Mouse (Mus musculus) left cerebral cortex, postnatal 25 days (tissue): ENCODE data around the gene Ntn1. TPM values are rescaled to one million over a fixed set of nuclear protein-coding genes. Genes with fewer than 3 reads are reported as not detected.

ENCODE experiments used
- DNase-seq, 2 experiments: peaks; one replicate each; pipeline ENCODE4 v3.0.0; 2022; ENCODE audit warnings: low spot score in 2 of 2, mixed read lengths in 1 of 2
- intact Hi-C: fragments of 180-260 bp; cut with DNase I; formaldehyde crosslinking; loops from one replicate; pipeline ENCODE4 v1.15.1; 2025
- total RNA-seq, 2 experiments: library from RNA; stranded (reverse); gene quantifications; 2 replicates each; pipeline ENCODE4 v1.2.3; 2021

Ntn1 gene
- total RNA-seq, 2 experiments from 2014 or later, result 6.0 to 7.9 TPM

DNA sequence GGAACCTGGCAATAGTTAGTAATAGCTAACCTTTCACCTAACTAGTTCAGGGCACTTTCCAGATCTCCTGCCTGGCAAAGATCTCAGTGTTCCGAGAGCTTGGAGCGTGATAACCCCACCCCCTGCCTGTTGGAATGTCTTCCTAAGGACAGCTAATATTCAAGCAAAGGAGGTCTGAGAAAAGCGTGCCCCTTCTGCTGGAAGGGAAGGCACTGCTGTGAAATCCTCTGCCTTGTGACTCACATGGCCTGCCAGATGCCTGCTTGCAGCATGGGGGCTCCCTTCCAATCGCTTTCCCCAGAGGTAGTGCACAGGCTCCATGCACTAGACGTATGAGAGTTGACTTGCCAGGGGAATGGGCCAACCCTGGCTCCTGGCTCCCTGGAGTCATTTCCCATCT is 113.3 kb downstream of the Ntn1 start:
- DNase-seq, result no peak
- intact Hi-C loops, result no loop called here

DNA sequence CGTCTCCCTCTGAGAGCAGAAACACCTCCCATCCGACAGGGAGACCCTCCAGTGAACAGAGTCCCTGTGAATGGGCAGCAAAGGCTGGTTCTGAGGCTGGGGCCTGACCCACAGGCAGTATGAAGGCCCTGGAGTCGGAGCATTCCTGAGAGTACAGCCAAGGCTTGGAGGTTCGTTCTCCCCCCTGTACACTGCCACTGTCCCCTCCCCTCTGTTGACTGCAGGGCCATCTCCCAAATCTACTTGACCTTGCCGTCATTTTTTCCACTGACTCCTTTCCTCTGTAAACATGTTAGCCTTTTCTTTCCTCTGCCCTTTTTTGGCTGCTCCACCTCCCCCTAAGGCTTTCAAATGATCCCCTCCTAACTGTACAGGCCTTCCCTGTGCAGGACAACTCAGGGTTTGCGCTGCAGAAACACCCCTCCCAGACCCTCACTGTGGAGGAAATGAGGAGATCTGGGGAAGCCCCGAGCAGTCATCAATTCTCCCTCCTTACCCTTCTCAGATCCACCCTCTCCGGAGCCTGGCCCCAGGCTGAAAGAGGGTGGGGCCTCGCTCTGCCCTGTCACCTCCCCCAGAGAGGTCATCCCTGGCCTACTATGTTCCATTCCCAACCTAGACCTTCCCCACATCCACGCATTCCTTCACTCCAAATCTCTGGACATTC is 114.3 kb downstream of the Ntn1 start:
- DNase-seq, result no peak
- intact Hi-C loops, result no loop called here

DNA sequence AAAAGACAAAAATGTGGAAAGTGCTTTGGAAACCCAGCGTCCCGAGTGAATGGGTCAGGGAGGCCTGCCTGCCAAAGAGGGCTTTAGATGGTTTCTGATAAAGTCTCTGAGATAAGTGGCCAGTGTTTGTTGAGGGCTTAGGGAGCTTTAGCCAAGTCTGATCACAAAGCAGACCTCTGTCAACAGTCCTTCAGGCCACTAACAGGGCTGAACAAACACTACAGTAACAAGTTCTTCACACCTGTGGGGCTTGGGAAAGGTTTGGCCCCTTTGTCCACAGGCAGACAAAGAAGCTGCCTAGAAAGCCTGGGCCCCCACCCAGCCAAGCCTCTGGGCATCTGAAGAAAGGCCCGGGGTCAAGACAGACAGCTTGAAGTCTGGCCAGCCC is 114.9 kb downstream of the Ntn1 start:
- intact Hi-C loops, result no loop called here

DNA sequence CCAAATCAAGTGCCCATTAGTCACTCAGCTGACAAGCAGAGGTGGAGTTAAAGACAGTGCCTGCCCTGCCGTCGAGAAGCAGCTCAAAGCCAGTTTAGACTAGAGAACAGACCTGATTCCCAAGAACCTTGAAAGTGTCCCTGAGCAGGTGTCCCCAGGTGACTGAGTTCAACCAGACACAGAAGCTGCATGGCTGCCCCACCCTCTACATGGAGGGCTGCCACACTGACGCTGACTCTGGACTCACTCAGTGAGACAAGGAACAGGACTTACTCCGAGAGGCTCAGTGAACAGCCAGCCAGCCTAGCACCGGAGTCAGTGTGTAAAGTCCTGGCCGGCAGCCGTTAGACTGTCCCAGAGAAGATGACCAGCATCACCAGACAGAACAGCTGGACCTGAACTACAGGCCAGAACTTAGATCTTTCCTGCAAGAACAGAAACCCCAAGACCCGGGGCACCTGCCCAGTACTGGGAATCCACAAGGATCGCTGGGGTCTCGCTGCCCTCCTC is 120.6 kb downstream of the Ntn1 start:
- DNase-seq, result no peak
- intact Hi-C loops, result no loop called here

More for the DNA sequence above, 114.9 kb downstream of the Ntn1 start:
- DNase-seq, result no peak

DNA sequence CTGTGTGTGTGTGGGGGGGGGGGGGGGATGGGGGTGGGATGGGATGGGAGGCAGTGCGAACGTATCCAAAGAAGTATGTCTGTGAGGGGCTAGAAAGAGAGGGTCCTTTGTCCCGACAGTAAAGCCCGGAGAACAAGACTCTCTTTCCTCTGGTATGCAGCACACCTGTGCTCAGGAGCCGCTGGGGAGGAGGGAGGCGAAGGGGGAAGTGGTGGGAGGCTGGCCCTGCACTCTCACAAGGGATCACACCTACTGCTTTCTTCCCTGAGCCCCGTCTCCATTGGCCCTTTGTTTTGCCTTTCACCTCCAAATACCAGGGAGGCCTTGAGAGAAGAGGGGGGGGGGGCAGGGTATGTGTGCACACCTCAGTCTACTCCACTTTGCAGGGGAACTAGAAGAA is 123.7 kb downstream of the Ntn1 start:
- intact Hi-C loops, result no loop called here
- DNase-seq, result no peak

DNA sequence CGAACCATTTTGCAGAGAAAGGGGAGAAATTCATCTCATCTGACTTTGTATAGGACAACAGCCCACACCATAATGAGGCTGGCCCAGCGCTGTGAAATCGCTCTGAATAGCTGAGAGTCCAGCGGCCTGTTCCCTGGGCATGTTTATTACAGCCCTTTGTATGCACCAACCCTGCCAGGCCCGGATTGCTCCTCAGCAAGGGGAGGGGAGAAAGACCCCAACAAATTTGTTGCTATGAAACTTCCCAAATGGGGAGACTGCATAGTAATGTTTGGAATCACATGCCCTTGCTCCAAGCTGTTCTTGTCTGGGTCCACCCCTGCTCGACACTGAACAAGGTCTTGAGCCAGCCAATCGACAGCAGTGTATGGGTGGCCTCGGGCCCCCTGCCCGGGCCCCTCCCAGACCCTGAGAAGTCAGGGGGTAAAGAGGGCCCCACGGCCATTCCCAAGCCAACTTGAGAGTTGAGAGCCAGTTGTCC is 126.3 kb downstream of the Ntn1 start:
- DNase-seq, result no peak
- intact Hi-C loops, result no loop called here

DNA sequence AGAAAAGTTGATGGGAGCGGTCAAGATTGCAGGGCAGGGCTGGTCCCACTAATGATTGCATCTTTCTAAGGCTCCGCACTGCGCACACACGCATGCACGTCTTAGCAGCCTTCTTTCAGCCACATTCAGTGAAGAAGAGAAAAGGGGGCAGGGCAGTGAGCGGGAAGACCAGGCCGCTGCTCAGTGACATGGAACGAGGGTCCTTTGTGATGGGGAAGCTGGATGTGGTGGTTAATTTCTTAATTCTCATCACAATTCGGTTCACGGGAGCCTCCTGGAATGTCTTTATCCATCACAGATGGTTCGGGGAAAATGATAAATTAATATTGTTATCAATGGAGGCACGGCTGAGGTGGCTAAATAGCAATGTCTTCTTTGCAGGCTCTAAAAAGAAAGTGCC is 126.8 kb downstream of the Ntn1 start:
- no peak for DNase-seq
- intact Hi-C loops, result no loop called here

DNA sequence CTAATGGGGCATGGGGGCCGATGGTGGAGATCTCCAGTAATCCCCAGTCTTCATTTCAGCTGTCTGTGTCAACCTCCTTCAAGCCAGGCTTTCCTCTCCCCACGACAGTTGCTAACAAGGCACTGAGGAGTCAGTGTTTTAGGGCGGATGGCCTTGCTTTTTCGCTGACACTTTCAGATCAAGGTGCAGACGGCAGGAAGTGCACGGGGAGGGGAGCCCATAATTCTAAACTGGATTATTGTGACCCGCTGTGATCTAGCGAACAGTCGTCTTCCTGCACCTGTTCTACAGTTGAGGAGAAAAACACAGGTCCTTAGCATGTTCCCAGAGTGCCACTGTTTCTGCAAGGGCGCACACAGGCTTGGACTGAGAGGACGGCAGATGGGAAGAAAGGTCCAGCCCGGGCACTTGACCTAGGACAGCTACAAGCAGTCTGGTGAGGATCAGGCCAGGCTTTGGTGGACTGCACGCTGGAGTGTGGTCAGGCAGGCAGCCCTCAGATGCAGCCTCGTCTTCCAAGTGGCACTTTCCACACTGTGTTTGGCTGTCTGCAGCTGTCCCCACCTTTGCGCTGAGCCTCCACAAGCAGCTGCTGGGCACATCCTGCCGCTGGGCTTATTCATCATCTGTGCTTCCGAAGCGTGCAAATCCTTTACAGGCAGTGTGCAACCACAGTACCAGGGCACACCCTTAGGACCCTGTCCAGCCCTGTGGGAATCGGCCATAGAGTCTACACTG is 129.7 kb downstream of the Ntn1 start:
- intact Hi-C loops, result no loop called here
- DNase-seq, result no peak

DNA sequence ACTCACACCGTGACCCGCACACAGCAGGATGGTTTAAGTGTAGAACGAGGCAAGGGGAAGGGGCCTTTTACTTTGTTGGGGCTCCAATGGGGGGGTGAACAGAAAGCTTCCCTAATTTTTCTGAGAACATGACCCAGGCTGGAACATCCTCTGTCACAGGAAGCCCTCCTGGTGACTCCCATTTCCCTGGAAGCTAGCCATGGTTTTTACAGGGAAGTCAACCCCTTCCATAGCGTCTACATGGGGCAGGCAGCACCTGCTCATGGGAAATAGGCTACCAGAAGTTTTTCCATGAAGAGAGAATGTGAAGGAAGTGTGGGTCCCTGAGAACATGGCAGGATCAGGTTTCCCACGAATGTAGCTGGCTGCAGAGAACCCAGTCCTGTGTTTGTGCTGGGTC is 136.3 kb downstream of the Ntn1 start:
- DNase-seq, result no peak
- intact Hi-C loops, result no loop called here

DNA sequence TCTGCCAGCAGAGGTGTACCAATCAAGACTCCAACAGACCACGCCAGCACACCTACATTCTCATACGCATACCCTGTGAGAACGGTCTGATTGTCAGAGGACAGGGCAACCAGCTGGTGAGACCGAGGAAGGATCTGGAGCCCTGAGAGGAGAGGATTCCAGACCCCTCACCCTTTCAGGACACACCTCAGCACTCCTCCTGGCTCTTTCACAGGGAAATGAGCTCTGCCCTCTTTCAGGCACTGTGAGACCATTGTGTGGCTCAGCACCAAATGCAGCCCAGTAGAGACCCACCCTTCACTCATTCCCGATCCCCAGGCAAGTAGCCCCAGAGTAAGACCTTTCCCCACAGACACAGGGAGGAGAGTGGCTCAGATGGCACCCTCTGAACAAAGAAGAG is 137.5 kb downstream of the Ntn1 start:
- DNase-seq, result no peak
- intact Hi-C loops, result no loop called here

DNA sequence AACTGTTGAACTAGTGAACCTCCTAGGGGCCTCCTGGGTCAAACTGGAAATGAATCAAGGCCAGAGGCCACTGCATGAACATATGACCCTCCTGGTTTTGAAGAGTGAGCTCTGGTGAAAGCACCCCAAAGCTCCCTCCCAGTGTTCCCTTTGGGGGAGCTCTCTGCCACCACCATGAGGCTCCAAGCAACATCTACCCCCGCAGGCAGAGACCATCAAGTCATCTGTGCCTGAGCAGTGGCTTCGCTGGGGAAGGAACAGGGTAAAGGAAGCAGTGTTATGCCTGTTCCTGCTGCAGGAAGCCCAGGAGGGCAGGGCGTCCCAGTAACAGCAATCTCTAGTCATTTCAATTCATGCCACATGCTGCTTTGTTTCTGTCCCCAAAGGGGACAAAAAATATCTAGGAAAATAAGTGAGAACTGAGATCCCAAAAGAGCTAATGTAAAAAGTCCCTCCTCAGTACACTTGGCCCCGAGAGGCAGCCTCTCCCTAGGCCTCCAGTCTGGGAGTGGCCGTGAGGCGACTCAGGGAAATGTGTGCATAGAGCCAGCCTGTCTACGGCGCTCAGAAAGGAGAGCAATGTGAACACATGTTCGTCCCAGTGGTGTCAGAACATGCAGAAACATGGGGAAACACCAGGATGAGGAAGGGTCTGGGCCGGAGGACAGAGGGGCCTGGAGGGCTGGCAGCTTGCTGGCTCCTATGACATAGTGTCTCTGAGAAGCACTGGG is 139.3 kb downstream of the Ntn1 start:
- DNase-seq, result no peak
- intact Hi-C loops, result no loop called here

DNA sequence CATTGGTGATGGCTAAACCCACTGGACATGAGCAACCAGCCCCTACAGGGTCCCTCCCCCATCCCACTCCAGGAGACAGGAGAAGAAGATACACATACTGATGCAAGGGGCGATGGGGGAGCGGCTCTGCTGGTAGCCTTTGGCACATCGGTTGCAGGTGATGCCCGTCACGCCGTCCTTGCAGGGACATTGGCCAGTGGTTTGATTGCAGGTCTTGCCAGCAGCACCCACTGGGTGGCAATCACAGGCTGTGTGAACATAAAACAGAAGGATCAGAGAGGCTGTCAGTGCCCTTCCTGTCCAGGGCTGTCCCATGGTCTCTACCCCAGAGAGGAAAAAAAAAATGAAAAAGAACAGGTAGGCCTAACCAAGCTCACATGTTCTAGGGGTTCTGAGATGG is 140.2 kb downstream of the Ntn1 start:
- no peak for DNase-seq
- intact Hi-C loops, result no loop called here

DNA sequence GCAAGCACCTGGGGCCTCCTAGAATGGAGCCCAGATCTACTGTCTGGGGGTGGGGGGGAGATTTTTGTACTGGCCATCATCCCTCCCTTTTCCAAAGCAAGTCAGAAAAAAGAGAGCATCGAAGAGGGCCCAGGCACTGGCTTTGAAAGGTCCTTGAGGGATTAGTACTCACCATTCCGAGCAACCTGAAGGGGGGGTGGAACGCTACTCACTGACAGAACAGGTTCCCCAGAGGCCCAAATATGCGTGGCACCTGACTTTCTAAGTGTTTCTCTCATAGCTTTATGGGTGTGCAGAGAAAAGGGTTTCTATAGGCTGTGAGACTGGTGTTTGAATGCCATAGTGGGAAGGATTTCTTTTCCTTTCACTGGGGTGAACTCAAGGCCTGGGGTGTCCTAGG is 142.1 kb downstream of the Ntn1 start:
- intact Hi-C loops, result no loop called here
- no peak for DNase-seq

DNA sequence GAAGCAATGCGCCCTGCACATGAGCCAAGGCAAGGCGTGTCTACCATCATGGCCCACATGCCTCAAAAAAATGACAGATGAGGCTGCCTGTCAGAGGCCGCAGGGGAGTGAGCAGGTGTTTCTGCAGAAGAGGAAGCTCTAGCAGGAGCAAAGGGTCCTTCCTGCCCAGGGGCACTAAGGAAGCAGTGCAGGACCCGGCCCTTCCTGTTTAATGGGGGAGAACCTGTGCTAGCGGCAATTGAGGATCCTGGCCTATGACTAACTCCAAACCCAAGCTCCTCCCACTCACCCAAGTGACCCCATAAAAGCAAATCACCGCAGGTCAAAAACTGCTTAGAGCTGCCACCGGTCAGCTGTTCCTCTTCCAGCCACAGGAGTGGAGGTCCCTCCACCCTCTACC is 147.1 kb downstream of the Ntn1 start:
- DNase-seq, result no peak
- intact Hi-C loops, result no loop called here

DNA sequence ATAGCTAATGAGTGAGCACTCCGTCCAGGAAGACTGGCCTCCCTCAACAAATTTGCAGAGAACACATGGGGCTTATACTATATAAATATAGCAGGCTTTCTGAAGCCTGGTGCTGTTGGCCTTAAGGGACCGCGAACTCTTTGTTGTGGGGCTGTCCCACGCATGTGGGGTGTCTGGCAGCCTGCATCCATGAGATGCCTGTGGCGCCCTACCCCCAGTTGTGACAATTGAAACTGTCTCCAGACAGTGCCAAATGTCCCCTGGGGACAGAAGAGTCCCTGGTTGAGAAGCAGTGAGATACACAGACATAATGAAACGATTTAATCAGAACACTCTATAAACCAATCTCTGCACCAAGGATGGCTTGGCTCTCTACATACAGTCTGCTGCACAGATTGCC is 150.5 kb downstream of the Ntn1 start:
- DNase-seq, result no peak
- intact Hi-C loops, result no loop called here

DNA sequence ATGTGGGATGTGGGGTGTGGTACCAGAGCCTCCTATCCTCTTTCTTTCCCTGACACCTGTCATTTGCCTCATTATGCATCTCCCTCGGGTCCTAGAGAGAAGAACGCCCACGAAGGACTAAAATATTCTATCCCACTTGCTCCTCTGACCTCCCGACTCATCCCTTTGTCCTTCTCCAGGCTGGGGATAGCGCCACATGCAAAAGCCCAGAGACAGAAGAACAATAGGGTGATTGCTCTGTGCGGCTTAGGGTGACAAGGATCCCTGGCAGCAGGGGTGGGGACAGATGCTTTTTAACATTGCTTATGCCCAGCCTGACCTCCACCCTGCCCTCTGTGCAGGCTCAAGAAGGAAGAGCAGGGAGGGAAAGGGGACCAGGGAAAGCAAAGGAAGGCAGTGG is 152.7 kb downstream of the Ntn1 start:
- no peak for DNase-seq
- intact Hi-C loops, result no loop called here

DNA sequence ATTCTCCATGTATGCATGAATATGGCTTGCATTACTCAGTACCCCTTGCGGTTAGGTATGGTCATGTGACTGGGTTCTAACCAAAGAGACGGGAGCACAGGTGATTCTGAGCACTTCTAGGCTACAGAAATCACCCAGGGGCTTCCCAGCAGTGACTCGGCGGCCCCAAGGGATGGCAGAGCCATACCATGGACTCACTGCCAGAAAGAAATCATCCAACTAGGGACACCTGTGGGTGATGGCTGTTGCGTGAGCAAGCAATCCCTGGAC is 155.7 kb downstream of the Ntn1 start:
- intact Hi-C loops, result no loop called here
- DNase-seq, result no peak

DNA sequence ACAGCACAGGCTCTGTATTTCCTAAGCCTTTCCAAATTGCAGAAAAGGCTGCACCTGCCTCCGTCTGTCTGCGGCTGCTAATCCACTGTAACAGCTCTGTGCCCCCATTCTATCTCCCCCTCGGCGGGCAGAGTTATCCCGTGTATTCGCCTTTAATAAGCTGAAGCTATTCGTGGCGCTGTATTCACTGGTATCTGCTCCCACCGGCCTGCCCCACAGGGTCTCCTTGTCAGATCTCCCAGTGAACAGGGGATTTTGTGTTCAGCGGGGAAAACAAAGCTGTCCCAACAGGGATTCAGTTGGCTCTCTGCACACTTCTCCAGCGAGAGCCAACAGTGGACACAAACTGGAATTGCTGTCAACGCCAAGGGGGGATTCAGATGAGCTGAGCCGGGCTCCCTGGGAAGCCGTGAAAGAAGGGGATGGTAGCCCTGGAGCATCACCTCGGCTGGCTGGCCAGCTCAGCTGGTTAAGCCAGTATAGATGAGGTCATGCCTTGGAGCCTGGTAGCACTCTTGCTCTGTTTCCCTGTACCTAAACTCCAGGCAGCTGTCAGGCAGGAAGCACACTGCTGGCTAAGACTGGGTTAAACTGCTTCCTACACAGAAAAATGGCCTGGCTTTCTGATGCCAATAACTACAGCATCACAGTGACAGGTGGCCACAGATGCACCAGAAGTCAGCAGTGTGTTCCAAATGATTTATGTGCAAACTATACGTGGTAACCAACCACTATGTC is 156.2 kb downstream of the Ntn1 start:
- intact Hi-C loops, result no loop called here

DNA sequence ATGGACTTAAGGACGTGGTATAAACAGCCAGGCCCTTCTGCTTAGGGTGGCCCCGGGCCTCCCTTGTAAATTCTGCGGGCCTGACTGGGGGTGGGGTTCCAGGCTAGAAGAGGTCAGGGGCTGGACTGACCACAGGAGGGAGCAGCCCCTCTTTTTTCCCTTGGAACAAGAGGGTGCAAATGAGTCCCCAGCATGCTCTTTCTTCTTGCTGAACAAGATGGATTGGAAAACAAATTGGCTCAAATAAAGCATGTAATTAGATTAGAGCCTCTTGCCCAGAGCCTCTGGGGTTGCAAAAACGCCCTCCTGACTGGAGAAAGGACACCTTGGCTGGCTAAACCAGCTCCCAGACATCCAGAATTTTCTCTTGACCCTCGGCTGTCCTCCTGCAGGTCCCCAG is 160.9 kb downstream of the Ntn1 start:
- DNase-seq, result no peak
- intact Hi-C loops, result no loop called here

More for the DNA sequence above, 156.2 kb downstream of the Ntn1 start:
- no peak for DNase-seq

DNA sequence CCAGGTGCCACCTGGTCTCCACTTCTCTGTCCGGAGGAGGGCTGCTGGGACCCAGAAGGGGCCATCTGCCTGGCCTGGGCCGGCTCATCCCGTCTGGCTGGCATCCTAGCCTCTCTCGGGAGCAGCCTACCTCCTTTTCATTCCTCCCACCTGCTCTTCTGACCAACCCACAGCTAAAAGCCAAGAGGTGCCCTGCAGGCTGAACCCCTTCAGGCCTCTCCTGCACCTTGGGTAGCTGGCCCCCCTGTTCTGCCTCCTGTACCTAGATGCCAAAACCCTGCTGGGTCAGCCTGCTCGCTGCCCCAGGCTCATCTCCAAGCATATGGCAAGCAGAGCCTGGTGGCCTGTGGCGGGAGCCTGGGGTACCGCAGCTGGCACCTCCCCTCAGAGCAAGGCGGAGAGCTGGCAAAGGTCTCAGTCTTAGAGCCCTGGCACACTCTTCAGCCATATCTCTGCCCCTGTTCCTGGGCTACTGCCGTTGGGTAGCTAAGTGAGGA is 167.1 kb downstream of the Ntn1 start:
- intact Hi-C loops, result no loop called here
- no peak for DNase-seq
